Mouse (Mus musculus): ENCODE measurements around the gene Praf2.

The Praf2 gene

DNA sequence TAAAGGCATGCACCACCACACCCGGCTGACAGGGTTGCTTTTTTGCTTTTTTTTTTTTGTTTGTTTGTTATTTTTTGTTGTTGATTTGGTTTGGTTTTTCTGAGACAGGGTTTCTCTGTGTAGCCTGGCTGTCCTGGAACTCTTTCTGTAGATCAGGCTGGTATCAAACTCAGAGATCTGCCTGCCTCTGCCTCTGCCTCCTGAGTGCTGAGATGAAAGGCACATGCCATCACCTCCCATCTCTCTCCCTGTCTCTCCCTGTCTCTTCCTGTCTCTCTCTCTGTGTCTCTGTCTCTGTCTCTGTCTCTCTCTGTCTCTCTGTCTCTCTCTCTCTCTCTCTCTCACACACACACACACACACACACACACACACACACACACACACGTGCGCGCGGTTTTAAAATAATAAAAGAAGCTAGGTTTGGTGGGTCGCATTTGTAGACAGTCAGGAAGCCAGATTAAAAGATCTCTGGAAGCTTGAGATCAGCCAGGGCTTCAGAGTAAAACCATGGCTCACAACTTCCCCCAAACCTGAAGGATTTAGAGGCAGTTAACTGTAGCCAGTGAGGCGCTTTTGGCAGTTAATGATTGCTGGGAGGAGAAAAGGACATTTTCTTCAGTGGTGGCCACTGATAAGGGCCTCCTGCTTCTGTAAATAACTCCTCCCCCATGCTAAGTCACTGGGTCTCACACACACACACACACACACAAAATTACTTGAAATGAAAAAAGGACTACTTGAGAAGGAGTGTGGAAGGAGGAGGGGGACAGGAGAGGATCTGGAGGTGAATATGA lies 50.4 kb downstream of the Praf2 start:
- no peak for DNase-seq (ENCODE audit: low spot score)

DNA sequence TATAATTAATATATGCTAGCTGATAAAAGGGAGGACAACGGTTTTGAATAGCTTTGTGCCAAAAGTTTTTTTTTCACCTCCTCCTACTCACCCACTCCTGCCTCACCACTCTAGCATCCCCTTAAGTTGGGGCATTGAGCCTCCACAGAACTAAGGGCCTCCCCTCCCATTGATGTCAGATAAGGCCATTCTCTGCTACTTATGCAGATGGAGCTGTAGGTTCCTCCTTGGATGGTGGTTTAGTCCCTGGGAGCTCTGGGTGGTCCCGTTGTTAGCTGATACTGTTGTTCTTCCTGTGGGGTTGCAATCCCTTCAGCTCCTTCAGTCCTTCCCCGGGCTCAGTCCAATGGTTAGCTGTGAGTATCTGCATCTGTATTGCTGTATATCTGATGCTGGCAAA lies 51.1 kb downstream of the Praf2 start:
- no peak for DNase-seq (ENCODE audit: low spot score)
